28 mouse cellular contexts compared by ENCODE assay signal in the genomic region with DNA sequence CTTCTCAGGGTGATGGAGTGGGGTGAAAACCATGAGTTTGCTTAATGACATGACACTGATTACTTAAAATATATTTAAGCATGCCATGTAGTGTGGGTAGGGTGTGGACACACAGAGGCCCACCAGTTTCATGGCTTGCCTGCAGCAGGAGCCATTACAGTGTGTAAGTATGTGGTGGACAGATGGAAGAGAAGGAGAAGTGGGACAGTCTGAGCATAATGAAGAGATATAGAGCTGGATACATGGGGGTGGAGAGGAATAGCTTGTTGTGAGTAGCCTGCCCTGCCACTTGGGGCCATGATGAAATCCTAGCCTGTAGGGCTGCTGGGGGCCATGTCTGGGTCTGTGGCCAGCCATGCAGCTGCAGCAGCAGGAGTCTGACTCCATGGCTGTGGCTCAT. TPM values are rescaled to one million over a fixed set of nuclear protein-coding genes. Genes with fewer than 3 reads are reported as not detected.
DNase-seq lines count a peak whose midpoint lies in the region; ATAC-seq lines count a peak whose summit lies in the region.
"Had no signal": no experiment of that assay in that cellular context is flagged by ENCODE, and none has a peak within 500 bp of the region (broad histone marks: within the 10 kb centered on the region; RNA-seq: fewer than 3 reads in every experiment).

No protein-coding gene starts in this region.

- H3K27me3 ChIP-seq in limb, embryonic 10.5 days (ENCODE audit: low read depth, poor library complexity, severe bottlenecking), result no peaks in the 10 kb centered on the region
- no peaks in the 10 kb centered on the region for H3K27me3 ChIP-seq in midbrain, embryonic 10.5 days (ENCODE audit: low read depth, poor library complexity, severe bottlenecking)
- H3K27me3 ChIP-seq: CH12.LX had no signal

- no peak overlapping the region for H3K4me3 ChIP-seq in limb, embryonic 10.5 days
- H3K4me3 ChIP-seq in midbrain, embryonic 10.5 days, result no peak overlapping the region

- no peaks in the 10 kb centered on the region for H3K9me3 ChIP-seq in limb, embryonic 10.5 days (replicated peaks)
- no peaks in the 10 kb centered on the region for H3K9me3 ChIP-seq in midbrain, embryonic 10.5 days (replicated peaks)

- DNase-seq in frontal cortex, postnatal 25 days (ENCODE audit: low spot score in 2 of 2), result no peak
- DNase-seq in heart, adult 11 months, result peak; percentile 29
- DNase-seq in heart, postnatal 4 days, result no peak
- DNase-seq in limb, embryonic 10.5 days (ENCODE audit: low spot score), result no peak
- peak; percentile 11 for DNase-seq in telencephalon, adult 2 months (ENCODE audit: low read depth, low spot score)
- no peak for DNase-seq in midbrain, embryonic 10.5 days (ENCODE audit: low spot score)
- no peak for DNase-seq in liver
- DNase-seq: adrenal gland, adult 2 months; adrenal gland, adult 8-10 months; adrenal gland, postnatal 10 days; adrenal gland, postnatal 14 days; adrenal gland, postnatal 25 days; adrenal gland, postnatal 36 days; B cell, adult 2 months; cerebellum, adult 11 months; cerebellum, adult 11-12 months had no signal

- H3K36me3 ChIP-seq in limb, embryonic 10.5 days, result no peaks in the 10 kb centered on the region
- no peaks in the 10 kb centered on the region for H3K36me3 ChIP-seq in midbrain, embryonic 10.5 days
- H3K36me3 ChIP-seq: G1E had no signal

- H3K4me1 ChIP-seq in limb, embryonic 10.5 days, result peaks cover 22% of the 10 kb centered on the region
- no peaks in the 10 kb centered on the region for H3K4me1 ChIP-seq in midbrain, embryonic 10.5 days

- ATAC-seq in frontal cortex, adult (ENCODE audit: low TSS enrichment), result peak; percentile 96
- ATAC-seq: activated CD4-positive, CD25-positive, alpha-beta regulatory T cell, adult 4 months; CD4-positive, CD25-positive, alpha-beta regulatory T cell, adult 4 months; Patski had no signal

- 0 out of 2 replicates have a peak overlapping the region, but pooled peaks have one; percentile 0 for H3K27ac ChIP-seq in limb, embryonic 10.5 days
- no peak overlapping the region for H3K27ac ChIP-seq in midbrain, embryonic 10.5 days (replicated peaks)

RNA-seq across cellular contexts. Expression of gene Tas2r119, which starts 16.8 kb away (rescaled TPM):
- total RNA-seq in heart, postnatal 4 days (2021), result not detected
- 0.14 TPM in 1 of 2 replicates, not detected in the other for polyA plus RNA-seq in limb, embryonic 10.5 days (2016; fragmentation: Nextera tagmentation; extraction: Ambion mirVana)
- polyA plus RNA-seq in midbrain, embryonic 10.5 days (2016; fragmentation: Nextera tagmentation; extraction: Ambion mirVana), result not detected in 2 replicates
- total RNA-seq: adrenal gland, adult 18-20 months; adrenal gland, adult 2 months; adrenal gland, adult 8-10 months; adrenal gland, postnatal 10 days; adrenal gland, postnatal 14 days; adrenal gland, postnatal 25 days; adrenal gland, postnatal 36 days; adrenal gland, postnatal 4 days; CH12.LX; ES-E14; MEL had no signal
- polyA plus RNA-seq: activated CD4-positive, CD25-positive, alpha-beta regulatory T cell, adult 4 months; adrenal gland, adult 2 months; brain, embryonic 14.5 days; C2C12; CD4-positive, CD25-positive, alpha-beta regulatory T cell, adult 4 months; G1E; Patski had no signal

Comparison
In these comparisons a context has a peak if more than half of its experiments do, and no peak if none do; other contexts are left out.
1. DNase-seq: peak in heart, adult 11 months (single experiment) and telencephalon, adult 2 months (single experiment); none in frontal cortex, postnatal 25 days (0 of 2), heart, postnatal 4 days (single experiment), limb, embryonic 10.5 days (single experiment), midbrain, embryonic 10.5 days (single experiment) and liver (single experiment).